Mouse (Mus musculus) left cerebral cortex, adult 2 months (tissue): ENCODE data around the gene Tmco4. TPM values are rescaled to one million over a fixed set of nuclear protein-coding genes. Genes with fewer than 3 reads are reported as not detected.

Source experiments
- DNase-seq, 2 experiments: peaks; one replicate each; pipeline ENCODE4 v3.0.0; 2021 to 2022; ENCODE audit warnings: low spot score in 2 of 2, mixed read lengths in 1 of 2; ENCODE audit errors: extremely low spot score in 1 of 2
- H3K27ac ChIP-seq: fragments of 200-600 bp; 2 replicates; pipeline ENCODE4 v1.8.1; 2022
- H3K4me3 ChIP-seq: fragments of 200-600 bp; 2 replicates; pipeline ENCODE4 v1.8.1; 2022
- CTCF ChIP-seq: fragments of 200-600 bp; IDR thresholded peaks from 2 replicates; pipeline ENCODE4 v1.8.1; 2022; ENCODE audit warnings: antibody characterized with exemption, mild to moderate bottlenecking, moderate library complexity
- intact Hi-C: fragments of 180-260 bp; cut with DNase I; formaldehyde crosslinking; loops from one replicate; pipeline ENCODE4 v1.15.1; 2025
- total RNA-seq, 2 experiments: library from RNA; stranded (reverse); gene quantifications; 2 replicates each; pipeline ENCODE4 v1.2.3; 2021

Gene Tmco4
- total RNA-seq, 2 experiments from 2014 or later, result 2.0 to 3.7 TPM

- H3K27ac ChIP-seq, result peak overlapping the region; percentile 90
- peak overlapping the region; percentile 74 for H3K4me3 ChIP-seq
- intact Hi-C loops, result loop anchor here (1.0 kb wide), 1 partner anchor 154 kb away; no protein-coding TSS in a partner anchor
These were observed 103.2 kb downstream of the Tmco4 start for GRCm38 (mm10) chr4:139075915-139076314.

DNA sequence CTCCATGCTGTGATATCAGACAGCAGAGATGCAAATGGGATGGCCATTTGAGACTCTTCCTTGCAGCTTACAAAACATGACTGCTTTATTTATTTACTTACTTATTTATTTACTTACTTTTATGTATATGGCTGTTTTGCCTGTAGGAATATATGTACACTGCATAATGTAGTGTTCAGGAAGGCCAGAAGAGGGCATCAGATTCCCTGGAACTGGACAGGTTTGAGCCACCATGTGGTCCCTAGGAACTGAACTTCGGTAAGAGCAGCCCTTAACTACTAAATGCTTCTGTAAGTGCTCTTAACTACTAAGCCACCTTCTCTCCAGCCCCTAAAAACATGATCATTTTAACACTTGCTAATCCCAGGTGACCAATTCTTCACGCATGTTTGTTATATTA, 105.6 kb downstream of the Tmco4 start:
- TF ChIP-seq CTCF, result peak; percentile 53
- intact Hi-C loops, result loop anchor here (2.0 kb wide), 1 partner anchor 212 kb away; no protein-coding TSS in a partner anchor
- no peak for DNase-seq
- H3K27ac ChIP-seq, result no peak overlapping the region
- H3K4me3 ChIP-seq, result no peak overlapping the region

More at GRCm38 (mm10) chr4:139075915-139076314, 103.2 kb downstream of the Tmco4 start:
- peak; percentile 51 for TF ChIP-seq CTCF
- DNase-seq, result peak in 1 of 2 experiments; percentile 52

- TF ChIP-seq CTCF, result peak; percentile 43
- intact Hi-C loops, result loop anchor here (2.0 kb wide), 1 partner anchor 212 kb away; no protein-coding TSS in a partner anchor
- DNase-seq, result no peak
- H3K27ac ChIP-seq, result no peak overlapping the region
- H3K4me3 ChIP-seq, result no peak overlapping the region
These were observed 106.0 kb downstream of the Tmco4 start for GRCm38 (mm10) chr4:139078726-139079125.

- no peak for DNase-seq
- TF ChIP-seq CTCF, result no peak
- intact Hi-C loops, result loop anchor here (2.0 kb wide), 1 partner anchor 213 kb away; no protein-coding TSS in a partner anchor
- no peak overlapping the region for H3K4me3 ChIP-seq
- H3K27ac ChIP-seq, result no peak overlapping the region
These were observed 106.8 kb downstream of the Tmco4 start for GRCm38 (mm10) chr4:139079439-139079838.

DNA sequence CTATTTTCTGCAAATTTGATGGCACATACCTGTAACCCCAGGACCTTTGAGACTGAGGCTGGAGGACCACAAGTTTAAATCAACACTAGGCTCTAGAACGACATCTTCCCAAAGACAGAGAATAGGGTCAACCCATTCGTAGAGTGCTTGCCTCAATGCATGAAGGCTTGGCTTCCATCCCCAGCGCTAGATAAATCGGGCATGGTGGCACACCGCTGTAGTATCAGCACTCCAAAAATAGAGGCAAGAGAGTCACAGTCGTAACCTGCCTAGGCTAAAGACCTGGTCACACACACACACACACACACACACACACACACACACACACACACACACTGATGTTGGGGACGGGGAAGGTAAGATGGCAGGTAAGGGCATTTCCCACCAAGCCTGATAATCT, 107.6 kb downstream of the Tmco4 start:
- Histone ChIP-seq H3K27ac (no peak overlapping the region), H3K4me3 (no peak overlapping the region)
- intact Hi-C loops, result no loop called here
- no peak for DNase-seq
- no peak for TF ChIP-seq CTCF

DNA sequence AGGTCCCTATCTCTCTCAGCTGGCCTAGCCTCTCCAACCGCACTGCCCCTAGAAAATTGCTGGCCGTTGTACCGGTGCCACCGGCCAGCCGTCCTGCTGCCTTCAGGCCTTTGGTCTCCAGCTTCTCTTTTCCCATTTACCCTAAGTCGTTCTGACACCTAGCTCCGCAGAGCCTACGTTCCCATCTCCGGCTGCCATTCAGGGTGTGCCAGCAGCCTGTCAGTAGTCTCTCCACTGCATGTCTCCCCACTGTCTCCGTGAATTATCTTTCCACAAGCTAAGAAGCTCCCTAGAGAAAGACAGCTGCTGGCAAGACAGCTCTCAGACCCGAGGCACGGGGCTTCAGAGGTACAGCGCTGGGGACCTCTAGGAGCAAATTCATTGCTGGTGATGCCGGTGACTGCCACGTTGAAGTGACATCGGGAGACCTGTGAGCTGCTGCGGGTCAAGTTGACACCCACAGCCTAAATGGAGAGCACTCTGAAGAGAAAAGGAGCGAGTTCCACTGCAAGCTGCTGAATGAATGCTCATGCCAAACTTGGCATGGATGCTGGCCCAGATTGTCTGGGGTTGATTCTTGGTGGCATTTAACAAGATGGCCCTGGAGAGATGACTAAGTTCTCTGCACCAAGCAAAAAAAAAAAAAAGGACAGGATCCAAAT, 108.7 kb downstream of the Tmco4 start:
- TF ChIP-seq CTCF, result no peak
- Histone ChIP-seq H3K4me3 (no peak overlapping the region), H3K27ac (peak overlapping the region; percentile 36; the same call in 1 of the 2 replicates)
- intact Hi-C loops, result no loop called here
- peak in 1 of 2 experiments; percentile 47 for DNase-seq

DNA sequence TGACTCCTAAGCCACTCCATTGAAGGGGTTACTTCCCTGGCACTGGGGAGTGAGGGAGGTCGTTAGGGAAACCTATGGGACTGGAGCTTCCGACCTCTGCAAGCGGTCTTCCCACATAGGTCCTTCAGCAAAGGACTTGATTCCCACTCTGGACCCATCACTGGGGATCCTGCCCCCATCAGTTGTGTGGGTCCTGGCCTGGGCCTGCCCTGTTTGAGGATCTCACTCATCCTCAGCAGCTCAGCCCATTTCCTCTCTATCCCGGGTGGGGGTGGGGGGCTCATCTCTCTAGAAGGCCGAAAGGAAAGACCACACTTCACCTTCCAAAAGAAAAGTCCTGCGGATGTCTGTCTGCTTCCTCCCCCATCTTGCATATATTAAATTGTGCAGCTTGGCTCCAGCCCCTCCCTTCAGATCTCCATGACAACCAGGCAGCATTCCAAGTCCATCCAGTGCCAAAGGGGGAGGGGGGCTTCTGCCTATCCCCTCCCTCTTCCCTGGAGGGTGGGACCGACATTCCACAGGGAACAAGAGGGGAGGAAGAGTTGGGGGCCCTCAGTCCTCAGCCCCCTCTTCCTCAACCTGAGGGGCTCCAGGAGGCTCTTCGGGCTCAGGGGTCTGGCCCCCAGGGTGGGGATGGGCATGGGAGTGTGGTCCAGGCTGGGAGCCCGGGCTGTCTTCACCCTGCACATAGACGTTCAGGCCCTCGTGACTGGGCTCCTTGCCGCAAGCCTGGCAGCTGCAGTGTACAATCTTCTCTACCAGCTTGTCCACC, 110.3 kb downstream of the Tmco4 start:
- intact Hi-C loops, result no loop called here
- TF ChIP-seq CTCF, result no peak
- no peak for DNase-seq
- Histone ChIP-seq H3K4me3 (no peak overlapping the region), H3K27ac (no peak overlapping the region)

GRCm38 (mm10) chr4:139085337-139085736, 112.6 kb downstream of the Tmco4 start:
- Histone ChIP-seq H3K4me3 (no peak overlapping the region), H3K27ac (no peak overlapping the region)
- intact Hi-C loops, result loop anchor here (5.0 kb wide), 1 partner anchor 107 kb away; the partner anchor contains the start of gene Capzb
- no peak for DNase-seq
- no peak for TF ChIP-seq CTCF

- peak; percentile 81 to 89 for DNase-seq
- intact Hi-C loops, result loop anchor here (1.0 to 5.0 kb wide), 4 partner anchors 106 to 251 kb away; partner anchors contain the start of gene Capzb
- no peak overlapping the region for H3K4me3 ChIP-seq
- TF ChIP-seq CTCF, result peak; percentile 97
- H3K27ac ChIP-seq, result no peak overlapping the region
These were observed 113.3 kb downstream of the Tmco4 start for GRCm38 (mm10) chr4:139086037-139086436.

DNA sequence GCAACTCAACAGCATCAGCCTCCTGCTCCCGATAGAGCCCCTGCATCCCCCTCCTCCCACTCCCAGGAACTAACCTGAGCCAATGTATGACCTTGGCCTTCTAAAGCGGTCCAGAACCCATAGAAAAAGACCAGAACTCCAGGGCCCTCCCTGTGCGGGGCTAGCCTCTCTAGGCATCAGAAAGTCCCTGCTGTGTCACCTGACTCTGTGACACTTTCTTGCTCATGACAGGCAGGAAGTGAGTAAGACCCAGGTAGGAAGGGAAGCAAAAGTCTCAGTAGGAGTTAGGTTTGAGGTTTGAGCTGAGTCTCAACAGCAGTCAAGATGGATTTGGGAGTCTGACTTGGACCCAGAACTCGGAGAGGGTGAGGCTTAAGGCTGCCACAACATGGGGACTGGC, 114.3 kb downstream of the Tmco4 start:
- intact Hi-C loops, result loop anchor here (1.0 to 5.0 kb wide), 4 partner anchors 105 to 250 kb away; partner anchors contain the start of gene Capzb
- H3K27ac ChIP-seq, result no peak overlapping the region
- DNase-seq, result no peak
- TF ChIP-seq CTCF, result no peak
- no peak overlapping the region for H3K4me3 ChIP-seq

DNA sequence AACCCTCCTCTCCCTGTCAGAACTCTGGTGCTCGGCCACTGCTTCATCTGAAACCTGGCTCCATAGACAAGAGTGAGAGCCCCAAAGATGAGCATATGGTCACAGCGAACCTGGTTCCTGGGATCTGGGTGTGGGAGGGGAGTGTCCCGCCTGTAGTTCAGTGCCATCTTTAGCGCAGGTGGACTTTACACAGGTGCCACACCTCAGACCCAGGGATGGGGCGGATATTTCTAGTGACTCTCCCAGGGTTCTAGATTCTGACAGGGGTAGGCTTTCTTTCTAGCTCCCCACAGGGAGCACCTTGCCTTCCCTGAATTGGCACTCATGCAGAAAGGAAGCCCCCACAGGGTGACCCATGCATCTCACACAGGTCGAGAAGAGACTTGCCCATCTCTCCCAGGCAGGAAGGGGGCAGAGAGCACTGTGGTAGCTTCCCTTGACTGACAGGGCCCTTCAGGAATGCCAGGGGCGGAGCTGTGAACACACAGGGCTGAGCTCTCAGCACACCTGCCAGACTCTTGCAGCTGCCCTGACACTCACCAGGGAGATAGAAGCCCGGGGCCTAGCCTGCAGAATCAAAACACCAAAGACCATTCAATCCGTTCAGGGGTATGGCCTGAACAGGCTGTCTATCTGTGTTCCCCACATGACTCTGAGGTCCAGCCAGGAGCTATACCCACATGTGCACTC, 116.4 kb downstream of the Tmco4 start:
- TF ChIP-seq CTCF, result no peak
- Histone ChIP-seq H3K4me3 (no peak overlapping the region), H3K27ac (no peak overlapping the region)
- intact Hi-C loops, result loop anchor here (5.0 kb wide), 1 partner anchor 103 kb away; the partner anchor contains the start of gene Capzb
- no peak for DNase-seq
